Mouse (Mus musculus): ENCODE data around the gene P4htm. TPM values are rescaled to one million over a fixed set of nuclear protein-coding genes. Genes with fewer than 3 reads are reported as not detected.

Gene P4htm
- total and polyA plus RNA-seq, 2 experiments from 2014 or later = 39.3 to 39.9 TPM

GRCm38 (mm10) chr9:108573774-108574690 is 23.4 kb downstream of the P4htm start:
- H3K27ac ChIP-seq (ENCODE audit: low read depth, low read length) = no peak overlapping the region
- no peaks in the 10 kb centered on the region for H3K27me3 ChIP-seq (ENCODE audit: insufficient read depth, low read length)
- 53% methylated on average over 26 of the region's 26 CpGs for WGBS
- H3K36me3 ChIP-seq (ENCODE audit: insufficient read depth) = peaks cover 36% of the 10 kb centered on the region
- TF ChIP-seq CTCF (IDR thresholded peaks at IDR 0.05; ENCODE audit: low read depth) = peak; percentile 75
- no peak overlapping the region for H3K4me3 ChIP-seq (ENCODE audit: low read depth, low read length)
- ATAC-seq = no peak
- no peaks in the 10 kb centered on the region for H3K9me3 ChIP-seq (ENCODE audit: low read length)
- no peak overlapping the region for H3K9ac ChIP-seq
- no peak overlapping the region for H3K4me2 ChIP-seq (ENCODE audit: low read depth)
- peak; percentile 55 for DNase-seq
- peaks cover 18% of the 10 kb centered on the region for H3K4me1 ChIP-seq (ENCODE audit: insufficient read depth)

- 83% methylated on average over 10 of the region's 10 CpGs for WGBS
- Histone ChIP-seq H3K4me2 (ENCODE audit: low read depth) (no peak overlapping the region), H3K27me3 (ENCODE audit: insufficient read depth, low read length) (no peaks in the 10 kb centered on the region), H3K36me3 (ENCODE audit: insufficient read depth) (peaks cover 36% of the 10 kb centered on the region), H3K4me3 (ENCODE audit: low read depth, low read length) (no peak overlapping the region), H3K9me3 (ENCODE audit: low read length) (no peaks in the 10 kb centered on the region), H3K4me1 (ENCODE audit: insufficient read depth) (peaks cover 20% of the 10 kb centered on the region), H3K9ac (no peak overlapping the region), H3K27ac (ENCODE audit: low read depth, low read length) (no peak overlapping the region)
- TF ChIP-seq CTCF (IDR thresholded peaks at IDR 0.05; ENCODE audit: low read depth) = no peak
- ATAC-seq (no peak), DNase-seq (no peak)
These were observed 25.1 kb downstream of the P4htm start for GRCm38 (mm10) chr9:108572321-108572720.

DNA sequence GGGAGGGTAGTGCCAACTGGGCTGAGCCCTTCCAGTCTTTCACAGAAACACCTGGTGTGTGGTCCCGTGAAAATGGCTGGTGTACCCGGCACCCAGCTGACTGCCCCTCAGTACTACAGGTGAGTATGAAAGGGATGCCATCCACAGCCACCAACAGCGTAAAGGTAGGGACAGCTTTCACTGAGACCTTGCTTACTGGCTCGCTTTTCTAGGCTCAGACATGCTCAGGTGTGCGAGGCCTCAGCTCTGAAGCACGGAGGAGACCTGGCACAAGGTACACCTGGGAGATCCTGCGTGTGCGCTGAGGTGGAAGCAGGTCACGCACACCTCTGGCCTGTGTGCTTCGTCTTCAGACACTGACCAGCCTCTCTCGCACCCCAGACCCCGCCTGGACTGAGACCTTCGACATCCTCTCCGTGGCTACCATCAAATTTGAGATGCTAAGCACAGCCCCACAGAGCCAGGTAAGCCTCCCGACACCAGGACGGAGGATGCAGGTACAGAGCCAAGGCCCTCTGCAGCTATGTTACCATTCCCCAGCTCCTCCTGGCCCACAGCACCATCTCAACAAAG is 26.0 kb downstream of the P4htm start:
- TF ChIP-seq CTCF (IDR thresholded peaks at IDR 0.05; ENCODE audit: low read depth) = no peak
- WGBS = 92% methylated on average over 16 of the region's 16 CpGs
- H3K4me2 ChIP-seq (ENCODE audit: low read depth) = no peak overlapping the region
- H3K4me1 ChIP-seq (ENCODE audit: insufficient read depth) = peaks cover 15% of the 10 kb centered on the region
- no peaks in the 10 kb centered on the region for H3K9me3 ChIP-seq (ENCODE audit: low read length)
- H3K27ac ChIP-seq (ENCODE audit: low read depth, low read length) = no peak overlapping the region
- H3K4me3 ChIP-seq (ENCODE audit: low read depth, low read length) = no peak overlapping the region
- ATAC-seq (no peak), DNase-seq (no peak)
- H3K27me3 ChIP-seq (ENCODE audit: insufficient read depth, low read length) = no peaks in the 10 kb centered on the region
- H3K9ac ChIP-seq = no peak overlapping the region
- H3K36me3 ChIP-seq (ENCODE audit: insufficient read depth) = peaks cover 36% of the 10 kb centered on the region

DNA sequence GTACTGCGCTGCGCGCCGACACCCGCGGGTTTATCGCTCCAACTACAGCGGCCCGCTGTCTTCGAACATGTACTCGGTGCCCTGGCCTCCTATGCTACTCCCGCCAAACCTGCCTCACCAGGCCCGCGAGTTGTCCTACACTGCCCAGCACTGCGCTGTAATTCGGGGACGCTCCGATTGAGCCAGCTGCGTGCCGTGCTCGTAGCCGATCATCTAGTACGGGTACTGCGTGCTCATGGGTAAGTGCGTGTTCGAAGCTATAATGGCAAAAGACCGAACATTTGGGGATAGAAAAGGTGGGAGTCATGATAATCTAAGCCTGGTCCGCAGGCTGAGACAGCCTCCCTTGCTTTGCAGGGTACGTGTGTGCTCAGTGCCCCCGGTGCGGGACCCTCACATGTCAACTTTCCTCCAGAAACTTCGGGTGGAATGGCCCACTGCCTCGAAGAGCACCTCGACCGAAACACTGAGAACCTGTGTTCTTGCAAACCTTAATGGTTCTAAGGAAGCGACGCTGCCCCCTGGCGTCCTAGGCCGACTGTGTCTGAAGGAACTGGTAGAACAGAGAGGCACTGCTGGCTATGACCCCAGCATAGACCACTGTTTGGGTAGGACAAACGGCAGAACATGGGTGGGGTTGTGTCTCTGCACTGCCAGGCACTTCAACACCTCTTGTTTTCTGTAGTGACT is 27.1 kb downstream of the P4htm start:
- Histone ChIP-seq H3K27ac (ENCODE audit: low read depth, low read length) (peak overlapping the region; percentile 72), H3K4me1 (ENCODE audit: insufficient read depth) (peaks cover 19% of the 10 kb centered on the region), H3K27me3 (ENCODE audit: insufficient read depth, low read length) (no peaks in the 10 kb centered on the region), H3K4me3 (ENCODE audit: low read depth, low read length) (peak overlapping the region; percentile 55), H3K36me3 (ENCODE audit: insufficient read depth) (peaks cover 40% of the 10 kb centered on the region), H3K9ac (peak overlapping the region; percentile 58), H3K4me2 (ENCODE audit: low read depth) (peak overlapping the region; percentile 95), H3K9me3 (ENCODE audit: low read length) (no peaks in the 10 kb centered on the region)
- DNase-seq (peak; percentile 74), ATAC-seq (no peak)
- TF ChIP-seq CTCF (IDR thresholded peaks at IDR 0.05; ENCODE audit: low read depth) = peak; percentile 71
- WGBS = 2% methylated on average over 40 of the region's 40 CpGs

GRCm38 (mm10) chr9:108569381-108570206 is 27.9 kb downstream of the P4htm start, which contains the start of gene Dalrd3:
Gene Dalrd3 (plus strand): TSS chr9:108569886.
- Histone ChIP-seq H3K27me3 (ENCODE audit: insufficient read depth, low read length) (no peaks in the 10 kb centered on the region), H3K27ac (ENCODE audit: low read depth, low read length) (peak within 1 kb of the TSS; percentile 72), H3K9me3 (ENCODE audit: low read length) (no peaks in the 10 kb centered on the region), H3K4me1 (ENCODE audit: insufficient read depth) (peaks cover 19% of the 10 kb centered on the region), H3K36me3 (ENCODE audit: insufficient read depth) (peaks cover 40% of the 10 kb centered on the region), H3K9ac (peak within 1 kb of the TSS; percentile 58), H3K4me3 (ENCODE audit: low read depth, low read length) (peak within 1 kb of the TSS; percentile 55), H3K4me2 (ENCODE audit: low read depth) (peak within 1 kb of the TSS; percentile 95)
- ATAC-seq (peak; percentile 62), DNase-seq (peak; percentile 92)
- no peak for TF ChIP-seq CTCF (IDR thresholded peaks at IDR 0.05; ENCODE audit: low read depth)
- WGBS = 5% methylated on average over 42 of the region's 42 CpGs

DNA sequence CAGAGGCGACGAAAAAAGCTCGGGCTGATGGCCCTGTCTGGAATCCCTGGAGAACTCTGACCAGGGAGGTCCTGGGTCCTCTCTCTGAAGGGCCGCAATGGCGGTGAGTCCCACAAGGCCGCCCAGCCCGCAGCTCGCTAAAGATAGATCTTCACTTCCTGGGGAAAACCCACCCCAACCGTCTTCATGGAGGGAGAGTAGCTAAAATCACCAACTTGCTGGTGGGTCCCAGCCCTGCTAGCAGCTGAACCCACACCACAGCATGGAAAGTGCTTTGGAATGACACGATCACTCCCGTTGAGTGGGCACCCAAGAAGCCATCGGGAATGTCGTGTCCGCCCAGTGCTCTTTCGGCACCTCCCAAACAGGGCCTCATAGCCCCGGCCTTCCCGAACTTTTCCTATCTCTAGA is 29.0 kb downstream of the P4htm start:
- H3K9ac ChIP-seq = no peak overlapping the region
- TF ChIP-seq CTCF (IDR thresholded peaks at IDR 0.05; ENCODE audit: low read depth) = no peak
- H3K36me3 ChIP-seq (ENCODE audit: insufficient read depth) = peaks cover 50% of the 10 kb centered on the region
- ATAC-seq = no peak
- H3K4me1 ChIP-seq (ENCODE audit: insufficient read depth) = peaks cover 19% of the 10 kb centered on the region
- 83% methylated on average over 17 of the region's 17 CpGs for WGBS
- no peak overlapping the region for H3K27ac ChIP-seq (ENCODE audit: low read depth, low read length)
- H3K4me2 ChIP-seq (ENCODE audit: low read depth) = peak overlapping the region; percentile 90; the same call in 1 of the 2 replicates
- no peak overlapping the region for H3K4me3 ChIP-seq (ENCODE audit: low read depth, low read length)
- no peak for DNase-seq
- no peaks in the 10 kb centered on the region for H3K27me3 ChIP-seq (ENCODE audit: insufficient read depth, low read length)
- no peaks in the 10 kb centered on the region for H3K9me3 ChIP-seq (ENCODE audit: low read length)
